Mouse (Mus musculus): ENCODE measurements around the gene Frmd8. TPM values are rescaled to one million over a fixed set of nuclear protein-coding genes. Genes with fewer than 3 reads are reported as not detected.

Gene Frmd8
- polyA plus RNA-seq, 1 experiment from 2014 or later, result 14.0 TPM

- H3K9ac ChIP-seq (ENCODE audit: low read length), result peak overlapping the region; percentile 10; the same call in 1 of the 2 replicates
- no peak overlapping the region for H3K27ac ChIP-seq (ENCODE audit: low read depth, low read length)
- DNase-seq (ENCODE audit: low spot score, missing footprints), result no peak
- H3K36me3 ChIP-seq (ENCODE audit: control insufficient read depth, insufficient read depth, low read length), result no peaks in the 10 kb centered on the region
- no peak for ATAC-seq (ENCODE audit: low FRiP score)
- peaks cover 8% of the 10 kb centered on the region; the same call in 1 of the 2 replicates for H3K4me1 ChIP-seq (ENCODE audit: control insufficient read depth, insufficient read depth, low read length)
- no peak overlapping the region for H3K4me2 ChIP-seq
- no peak overlapping the region for H3K4me3 ChIP-seq (ENCODE audit: low read depth, low read length)
- WGBS, result 87% methylated on average over 7 of the region's 7 CpGs
- no peaks in the 10 kb centered on the region for H3K9me3 ChIP-seq (ENCODE audit: control insufficient read depth, low read length)
- H3K27me3 ChIP-seq (ENCODE audit: control insufficient read depth, insufficient read depth, low read length), result no peaks in the 10 kb centered on the region
These were observed 3.3 kb upstream of the Frmd8 start for GRCm38 (mm10) chr19:5878362-5878722.

- Histone ChIP-seq H3K36me3 (ENCODE audit: control insufficient read depth, insufficient read depth, low read length) (no peaks in the 10 kb centered on the region), H3K4me1 (ENCODE audit: control insufficient read depth, insufficient read depth, low read length) (peaks cover 8% of the 10 kb centered on the region; the same call in 1 of the 2 replicates), H3K27me3 (ENCODE audit: control insufficient read depth, insufficient read depth, low read length) (no peaks in the 10 kb centered on the region), H3K9me3 (ENCODE audit: control insufficient read depth, low read length) (no peaks in the 10 kb centered on the region), H3K9ac (ENCODE audit: low read length) (peak within 1 kb of the TSS; percentile 32; the same call in 1 of the 2 replicates), H3K4me2 (no peak within 1 kb of the TSS), H3K27ac (ENCODE audit: low read depth, low read length) (no peak within 1 kb of the TSS), H3K4me3 (ENCODE audit: low read depth, low read length) (no peak within 1 kb of the TSS)
- 49% methylated on average over 15 of the region's 15 CpGs for WGBS
- DNase-seq (ENCODE audit: low spot score, missing footprints), result peak; percentile 92
- ATAC-seq (ENCODE audit: low FRiP score), result peak; percentile 39; the same call in 1 of the 2 replicates
These were observed 2.7 kb upstream of the Frmd8 start, which contains the start of gene Slc25a45 for GRCm38 (mm10) chr19:5877618-5878361. TSS of gene Slc25a45 (plus strand) at chr19:5877808.

GRCm38 (mm10) chr19:5874391-5874968, 594 bp downstream of the Frmd8 start:
- 12% methylated on average over 13 of the region's 13 CpGs for WGBS
- Histone ChIP-seq H3K27ac (ENCODE audit: low read depth, low read length) (no peak overlapping the region; the same call in 1 of the 2 replicates), H3K9ac (ENCODE audit: low read length) (peak overlapping the region; percentile 86), H3K4me3 (ENCODE audit: low read depth, low read length) (peak overlapping the region; percentile 84), H3K4me2 (peak overlapping the region; percentile 89), H3K9me3 (ENCODE audit: control insufficient read depth, low read length) (no peaks in the 10 kb centered on the region), H3K27me3 (ENCODE audit: control insufficient read depth, insufficient read depth, low read length) (no peaks in the 10 kb centered on the region), H3K36me3 (ENCODE audit: control insufficient read depth, insufficient read depth, low read length) (peaks cover 3% of the 10 kb centered on the region; the same call in 1 of the 2 replicates), H3K4me1 (ENCODE audit: control insufficient read depth, insufficient read depth, low read length) (peaks cover 19% of the 10 kb centered on the region)
- no peak for ATAC-seq (ENCODE audit: low FRiP score)
- no peak for DNase-seq (ENCODE audit: low spot score, missing footprints)

- Histone ChIP-seq H3K27me3 (ENCODE audit: control insufficient read depth, insufficient read depth, low read length) (no peaks in the 10 kb centered on the region), H3K9me3 (ENCODE audit: control insufficient read depth, low read length) (no peaks in the 10 kb centered on the region), H3K4me2 (no peak overlapping the region), H3K36me3 (ENCODE audit: control insufficient read depth, insufficient read depth, low read length) (peaks cover 5% of the 10 kb centered on the region; the same call in 1 of the 2 replicates), H3K27ac (ENCODE audit: low read depth, low read length) (no peak overlapping the region), H3K9ac (ENCODE audit: low read length) (no peak overlapping the region; the same call in 1 of the 2 replicates), H3K4me3 (ENCODE audit: low read depth, low read length) (no peak overlapping the region), H3K4me1 (ENCODE audit: control insufficient read depth, insufficient read depth, low read length) (peaks cover 19% of the 10 kb centered on the region)
- no peak for DNase-seq (ENCODE audit: low spot score, missing footprints)
- no peak for ATAC-seq (ENCODE audit: low FRiP score)
- 90% methylated on average over 19 of the region's 19 CpGs for WGBS
These were observed 2.0 kb downstream of the Frmd8 start for GRCm38 (mm10) chr19:5872931-5873556.

- no peaks in the 10 kb centered on the region for H3K27me3 ChIP-seq (ENCODE audit: control insufficient read depth, insufficient read depth, low read length)
- whole genome bisulfite sequencing, result 93% methylated on average over 4 of the region's 4 CpGs
- H3K4me1 ChIP-seq (ENCODE audit: control insufficient read depth, insufficient read depth, low read length), result peaks cover 19% of the 10 kb centered on the region
- H3K4me3 ChIP-seq (ENCODE audit: low read depth, low read length), result no peak overlapping the region
- no peaks in the 10 kb centered on the region for H3K9me3 ChIP-seq (ENCODE audit: control insufficient read depth, low read length)
- no peak for ATAC-seq (ENCODE audit: low FRiP score)
- H3K36me3 ChIP-seq (ENCODE audit: control insufficient read depth, insufficient read depth, low read length), result peaks cover 5% of the 10 kb centered on the region; the same call in 1 of the 2 replicates
- H3K9ac ChIP-seq (ENCODE audit: low read length), result no peak overlapping the region
- no peak overlapping the region for H3K27ac ChIP-seq (ENCODE audit: low read depth, low read length)
- no peak overlapping the region for H3K4me2 ChIP-seq
- DNase-seq (ENCODE audit: low spot score, missing footprints), result no peak
These were observed 2.5 kb downstream of the Frmd8 start for GRCm38 (mm10) chr19:5872528-5872927.

GRCm38 (mm10) chr19:5871683-5872082, 3.4 kb downstream of the Frmd8 start:
- ATAC-seq (ENCODE audit: low FRiP score) (no peak; the same call in 1 of the 2 replicates), DNase-seq (ENCODE audit: low spot score, missing footprints) (no peak)
- Histone ChIP-seq H3K27me3 (ENCODE audit: control insufficient read depth, insufficient read depth, low read length) (no peaks in the 10 kb centered on the region), H3K9me3 (ENCODE audit: control insufficient read depth, low read length) (no peaks in the 10 kb centered on the region), H3K4me1 (ENCODE audit: control insufficient read depth, insufficient read depth, low read length) (peaks cover 19% of the 10 kb centered on the region), H3K36me3 (ENCODE audit: control insufficient read depth, insufficient read depth, low read length) (peaks cover 5% of the 10 kb centered on the region; the same call in 1 of the 2 replicates), H3K9ac (ENCODE audit: low read length) (peak overlapping the region; percentile 47; the same call in 1 of the 2 replicates), H3K4me2 (no peak overlapping the region), H3K4me3 (ENCODE audit: low read depth, low read length) (no peak overlapping the region), H3K27ac (ENCODE audit: low read depth, low read length) (no peak overlapping the region; the same call in 1 of the 2 replicates)
- WGBS, result 74% methylated on average over 6 of the region's 6 CpGs

GRCm38 (mm10) chr19:5871273-5871672, 3.8 kb downstream of the Frmd8 start:
- WGBS, result 12% methylated on average over 7 of the region's 7 CpGs
- peak overlapping the region; percentile 20; the same call in 1 of the 2 replicates for H3K27ac ChIP-seq (ENCODE audit: low read depth, low read length)
- H3K9ac ChIP-seq (ENCODE audit: low read length), result peak overlapping the region; percentile 47; the same call in 1 of the 2 replicates
- peaks cover 5% of the 10 kb centered on the region; the same call in 1 of the 2 replicates for H3K36me3 ChIP-seq (ENCODE audit: control insufficient read depth, insufficient read depth, low read length)
- peaks cover 19% of the 10 kb centered on the region for H3K4me1 ChIP-seq (ENCODE audit: control insufficient read depth, insufficient read depth, low read length)
- no peak overlapping the region for H3K4me2 ChIP-seq
- ATAC-seq (ENCODE audit: low FRiP score) (peak; percentile 44), DNase-seq (ENCODE audit: low spot score, missing footprints) (peak; percentile 86)
- H3K27me3 ChIP-seq (ENCODE audit: control insufficient read depth, insufficient read depth, low read length), result no peaks in the 10 kb centered on the region
- no peaks in the 10 kb centered on the region for H3K9me3 ChIP-seq (ENCODE audit: control insufficient read depth, low read length)
- no peak overlapping the region for H3K4me3 ChIP-seq (ENCODE audit: low read depth, low read length)

GRCm38 (mm10) chr19:5868096-5868495, 7.0 kb downstream of the Frmd8 start:
- Histone ChIP-seq H3K4me1 (ENCODE audit: control insufficient read depth, insufficient read depth, low read length) (peaks cover 11% of the 10 kb centered on the region), H3K36me3 (ENCODE audit: control insufficient read depth, insufficient read depth, low read length) (peaks cover 8% of the 10 kb centered on the region), H3K4me2 (no peak overlapping the region), H3K9me3 (ENCODE audit: control insufficient read depth, low read length) (no peaks in the 10 kb centered on the region), H3K27me3 (ENCODE audit: control insufficient read depth, insufficient read depth, low read length) (no peaks in the 10 kb centered on the region), H3K27ac (ENCODE audit: low read depth, low read length) (no peak overlapping the region), H3K9ac (ENCODE audit: low read length) (no peak overlapping the region), H3K4me3 (ENCODE audit: low read depth, low read length) (no peak overlapping the region)
- ATAC-seq (ENCODE audit: low FRiP score) (no peak), DNase-seq (ENCODE audit: low spot score, missing footprints) (no peak)
- WGBS, result 87% methylated on average over 6 of the region's 6 CpGs
